ENCODE assay signal across 15 mouse cellular contexts in the genomic region with DNA sequence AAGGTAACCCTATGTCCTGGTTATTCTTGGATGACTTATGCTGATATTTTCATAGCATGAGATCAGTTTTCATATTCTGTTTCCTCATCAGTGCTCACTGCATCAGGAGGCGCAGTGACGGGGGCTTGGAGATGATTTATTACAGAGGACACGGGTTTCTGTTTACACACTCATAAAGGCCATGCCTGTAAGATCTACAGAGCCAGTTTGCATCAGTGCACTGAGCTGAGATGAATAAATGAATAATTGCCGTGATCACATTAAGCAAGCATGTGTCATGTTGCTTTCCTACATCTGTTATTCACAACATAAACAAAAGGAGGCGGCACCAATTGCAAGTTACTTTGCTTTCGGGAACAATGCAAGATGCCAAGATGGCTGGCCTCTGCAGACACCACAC.
A peak's percentile ranks its signal among the peaks of the same experiment; 100 is the strongest.
DNase-seq lines count a peak whose midpoint lies in the region; ATAC-seq and TF ChIP-seq lines count a peak whose summit lies in the region.
"Had no signal": no experiment of that assay in that cellular context is flagged by ENCODE, and none has a peak within 500 bp of the region (broad histone marks: within the 10 kb centered on the region; RNA-seq: fewer than 3 reads in every experiment).

No protein-coding gene starts in this region.

- no peak overlapping the region for H3K9ac ChIP-seq in hindbrain, embryonic 11.5 days (ENCODE audit: low read depth, low read length)
- H3K9ac ChIP-seq in neural tube, embryonic 14.5 days (replicated peaks; ENCODE audit: low read depth, low read length) = no peak overlapping the region
- no peak overlapping the region for H3K9ac ChIP-seq in hindbrain, postnatal 0 days (replicated peaks; ENCODE audit: low read length)
- H3K9ac ChIP-seq: kidney, embryonic 15.5 days; neural tube, embryonic 12.5 days had no signal

- no peak overlapping the region for H3K4me2 ChIP-seq in hindbrain, embryonic 11.5 days (replicated peaks; ENCODE audit: low read depth, low read length)
- no peak overlapping the region for H3K4me2 ChIP-seq in neural tube, embryonic 14.5 days (ENCODE audit: low read depth, low read length)
- H3K4me2 ChIP-seq in hindbrain, postnatal 0 days (ENCODE audit: low read depth, low read length) = no peak overlapping the region
- H3K4me2 ChIP-seq: kidney, embryonic 15.5 days; neural tube, embryonic 12.5 days had no signal

- H3K4me3 ChIP-seq in hindbrain, embryonic 11.5 days (ENCODE audit: low read depth, low read length) = no peak overlapping the region
- H3K4me3 ChIP-seq in hindbrain, embryonic 10.5 days = no peak overlapping the region
- no peak overlapping the region for H3K4me3 ChIP-seq in neural tube, embryonic 14.5 days (ENCODE audit: low read depth, low read length)
- no peak overlapping the region for H3K4me3 ChIP-seq in hindbrain, postnatal 0 days (ENCODE audit: low read length)
- no peak overlapping the region for H3K4me3 ChIP-seq in embryonic facial prominence, embryonic 10.5 days
- H3K4me3 ChIP-seq: kidney, embryonic 15.5 days; neural tube, embryonic 12.5 days had no signal

- no peak for ATAC-seq in hindbrain, embryonic 11.5 days (ENCODE audit: low FRiP score)
- peak; percentile 63 for ATAC-seq in neural tube, embryonic 14.5 days (ENCODE audit: low read depth)
- peak; percentile 56; the same call in 1 of the 2 replicates for ATAC-seq in hindbrain, postnatal 0 days
- ATAC-seq: activated CD4-positive, CD25-positive, alpha-beta regulatory T cell, adult 4 months; Patski had no signal

- intact Hi-C loops in left cerebral cortex, postnatal 4 days (cut with DNase I) = no loop called here

- H3K4me1 ChIP-seq in hindbrain, embryonic 11.5 days (replicated peaks; ENCODE audit: control insufficient read depth, insufficient read depth, low read length) = no peaks in the 10 kb centered on the region
- peaks cover 25% of the 10 kb centered on the region for H3K4me1 ChIP-seq in hindbrain, embryonic 10.5 days (replicated peaks)
- H3K4me1 ChIP-seq in neural tube, embryonic 14.5 days (ENCODE audit: control insufficient read depth, insufficient read depth, low read length) = 0 out of 2 replicates have a peak, but pooled peaks cover 9% of the 10 kb centered on the region
- H3K4me1 ChIP-seq in hindbrain, postnatal 0 days (ENCODE audit: insufficient read depth, low read length) = 0 out of 2 replicates have a peak, but pooled peaks cover 3% of the 10 kb centered on the region
- H3K4me1 ChIP-seq in embryonic facial prominence, embryonic 10.5 days = peaks cover 15% of the 10 kb centered on the region
- H3K4me1 ChIP-seq: kidney, embryonic 15.5 days; neural tube, embryonic 12.5 days had no signal

- H3K27ac ChIP-seq in hindbrain, embryonic 11.5 days (ENCODE audit: low read depth, low read length) = no peak overlapping the region
- H3K27ac ChIP-seq in hindbrain, embryonic 10.5 days = no peak overlapping the region
- H3K27ac ChIP-seq in neural tube, embryonic 14.5 days (ENCODE audit: low read depth, low read length) = no peak overlapping the region
- H3K27ac ChIP-seq in hindbrain, postnatal 0 days = no peak overlapping the region
- H3K27ac ChIP-seq in embryonic facial prominence, embryonic 10.5 days (replicated peaks) = no peak overlapping the region
- H3K27ac ChIP-seq: kidney, embryonic 15.5 days; neural tube, embryonic 12.5 days had no signal

- no peaks in the 10 kb centered on the region for H3K27me3 ChIP-seq in hindbrain, embryonic 11.5 days (ENCODE audit: control insufficient read depth, insufficient read depth, low read length)
- H3K27me3 ChIP-seq in hindbrain, embryonic 10.5 days (ENCODE audit: insufficient read depth, poor library complexity, severe bottlenecking) = no peaks in the 10 kb centered on the region
- H3K27me3 ChIP-seq in neural tube, embryonic 14.5 days (ENCODE audit: control insufficient read depth, insufficient read depth, low read length) = no peaks in the 10 kb centered on the region
- H3K27me3 ChIP-seq in hindbrain, postnatal 0 days (ENCODE audit: insufficient read depth, low read length) = no peaks in the 10 kb centered on the region
- no peaks in the 10 kb centered on the region for H3K27me3 ChIP-seq in embryonic facial prominence, embryonic 10.5 days (replicated peaks; ENCODE audit: low read depth, poor library complexity, severe bottlenecking)
- H3K27me3 ChIP-seq: kidney, embryonic 15.5 days; neural tube, embryonic 12.5 days had no signal

- peak; percentile 31 for DNase-seq in hindbrain, embryonic 11.5 days (ENCODE audit: low spot score)
- no peak for DNase-seq in hindbrain, embryonic 10.5 days (ENCODE audit: low spot score)
- DNase-seq in neural tube, embryonic 10.5 days (ENCODE audit: extremely low spot score, low spot score) = no peak
- peak; percentile 39 for DNase-seq in hindbrain, postnatal 0 days (ENCODE audit: low spot score)
- no peak for DNase-seq in left cerebral cortex, postnatal 4 days
- no peak for DNase-seq in embryonic facial prominence, embryonic 10.5 days (ENCODE audit: low spot score)
- DNase-seq: adrenal gland, postnatal 14 days; cerebellum, adult 18-20 months; lung, adult 18-20 months; thymus, postnatal 36 days had no signal

- 47% methylated on average over 6 of the region's 6 CpGs for WGBS in hindbrain, embryonic 11.5 days
- 74% methylated on average over 6 of the region's 6 CpGs for WGBS in hindbrain, embryonic 10.5 days
- 41% methylated on average over 6 of the region's 6 CpGs for WGBS in neural tube, embryonic 14.5 days
- 34% methylated on average over 6 of the region's 6 CpGs for WGBS in hindbrain, postnatal 0 days
- WGBS in embryonic facial prominence, embryonic 10.5 days = 87% methylated on average over 6 of the region's 6 CpGs

- H3K36me3 ChIP-seq in hindbrain, embryonic 11.5 days (ENCODE audit: control insufficient read depth, insufficient read depth, low read length) = no peaks in the 10 kb centered on the region
- H3K36me3 ChIP-seq in hindbrain, embryonic 10.5 days = no peaks in the 10 kb centered on the region
- H3K36me3 ChIP-seq in neural tube, embryonic 14.5 days (ENCODE audit: control insufficient read depth, insufficient read depth, low read length) = no peaks in the 10 kb centered on the region
- no peaks in the 10 kb centered on the region for H3K36me3 ChIP-seq in hindbrain, postnatal 0 days (ENCODE audit: insufficient read depth, low read length)
- no peaks in the 10 kb centered on the region for H3K36me3 ChIP-seq in embryonic facial prominence, embryonic 10.5 days (replicated peaks)
- H3K36me3 ChIP-seq: kidney, embryonic 15.5 days; neural tube, embryonic 12.5 days had no signal

- H3K9me3 ChIP-seq in hindbrain, embryonic 11.5 days (ENCODE audit: control insufficient read depth, low read length) = no peaks in the 10 kb centered on the region
- H3K9me3 ChIP-seq in hindbrain, embryonic 10.5 days = no peaks in the 10 kb centered on the region
- no peaks in the 10 kb centered on the region for H3K9me3 ChIP-seq in neural tube, embryonic 14.5 days (ENCODE audit: control insufficient read depth, low read length)
- no peaks in the 10 kb centered on the region for H3K9me3 ChIP-seq in hindbrain, postnatal 0 days (ENCODE audit: low read length)
- no peaks in the 10 kb centered on the region for H3K9me3 ChIP-seq in embryonic facial prominence, embryonic 10.5 days
- H3K9me3 ChIP-seq: kidney, embryonic 15.5 days; neural tube, embryonic 12.5 days had no signal

- TF ChIP-seq CTCF in hindbrain, postnatal 0 days (IDR thresholded peaks at IDR 0.05; ENCODE audit: low read depth) = 0 out of 2 replicates have a peak, but pooled peaks have one; percentile 1

Comparison
In these comparisons a context has a peak if more than half of its experiments do, and no peak if none do; other contexts are left out.
1. DNase-seq: peak in hindbrain, embryonic 11.5 days (single experiment) and hindbrain, postnatal 0 days (single experiment); none in hindbrain, embryonic 10.5 days (single experiment), neural tube, embryonic 10.5 days (single experiment), left cerebral cortex, postnatal 4 days (single experiment) and embryonic facial prominence, embryonic 10.5 days (single experiment).